Mouse (Mus musculus) liver, adult 2 months (tissue): ENCODE results near the gene Obscn. TPM values are rescaled to one million over a fixed set of nuclear protein-coding genes. Genes with fewer than 3 reads are reported as not detected.
A peak's percentile ranks its signal among the peaks of the same experiment; 100 is the strongest.

Experiments used
- DNase-seq: peaks from one replicate; pipeline ENCODE4 v3.0.0-alpha.2; 2011; ENCODE audit warnings: low read depth, low spot score; ENCODE audit errors: extremely low read depth
- H3K27ac ChIP-seq: fragments of 200-500 bp; replicated peaks from 2 replicates; pipeline ENCODE4 v1.5.1; 2012; ENCODE audit warnings: low read depth, mild to moderate bottlenecking, control low read depth, inconsistent platforms, low read length; ENCODE audit not compliant: insufficient read depth
- H3K27me3 ChIP-seq: fragments of 200-500 bp; 2 replicates; pipeline ENCODE4 v1.6.1; 2012; ENCODE audit warnings: mild to moderate bottlenecking, moderate library complexity, low read length, inconsistent platforms; ENCODE audit not compliant: control insufficient read depth, insufficient read depth
- H3K36me3 ChIP-seq: fragments of 200-500 bp; 2 replicates; pipeline ENCODE4 v1.6.1; 2012; ENCODE audit warnings: low read length, inconsistent platforms; ENCODE audit not compliant: control insufficient read depth, insufficient read depth
- H3K4me1 ChIP-seq: fragments of 200-500 bp; 2 replicates; pipeline ENCODE4 v1.6.1; 2011; ENCODE audit warnings: low read length; ENCODE audit not compliant: control insufficient read depth, insufficient read depth
- H3K4me3 ChIP-seq: fragments of 200-500 bp; 2 replicates; pipeline ENCODE4 v1.5.1; 2011; ENCODE audit warnings: low read depth, mild to moderate bottlenecking, control low read depth, low read length, moderate library complexity; ENCODE audit not compliant: insufficient read depth
- H3K79me2 ChIP-seq: fragments of 200-500 bp; 2 replicates; pipeline ENCODE4 v1.6.1; 2012; ENCODE audit warnings: inconsistent platforms, mild to moderate bottlenecking, low read length, moderate library complexity; ENCODE audit not compliant: control insufficient read depth, insufficient read depth
- H3K9ac ChIP-seq: fragments of 200-500 bp; 2 replicates; pipeline ENCODE4 v1.6.1; 2012; ENCODE audit warnings: low read depth, mild to moderate bottlenecking, control low read depth, inconsistent platforms, low read length
- CTCF ChIP-seq: fragments of 200-500 bp; IDR thresholded peaks from 2 replicates; pipeline ENCODE4 v1.5.1; 2011; ENCODE audit warnings: low read depth, low read length, control low read depth
- POLR2A ChIP-seq: fragments of 200-500 bp; IDR thresholded peaks from 2 replicates; pipeline ENCODE4 v1.6.1; 2011; ENCODE audit warnings: low read length, control low read depth; ENCODE audit not compliant: insufficient read depth; ENCODE audit errors: extremely low read depth
- WGBS: fragments of 180-500 bp; shearing (Covaris S2); methylation state at CpG from one replicate; pipeline ENCODE4 v1.1.7; 2018; 5-methylcytosine and 5-hydroxymethylcytosine counted together
- polyA plus RNA-seq: library from polyadenylated mRNA; depleted of rRNA; stranded (reverse); fragments of >200 nt; gene quantifications from 2 replicates; pipeline ENCODE4 v1.2.3, GENCODE M21; 2012
- total RNA-seq: library from RNA; depleted of rRNA; stranded (reverse); fragments of >200 nt; gene quantifications from 2 replicates; pipeline ENCODE4 v1.2.3, GENCODE M21; 2014

The Obscn gene
- total and polyA plus RNA-seq, 2 experiments, result 0.07 to 0.83 TPM

GRCm38 (mm10) chr11:59155900-59156299 is 19.7 kb upstream of the Obscn start:
- no peaks in the 10 kb centered on the region for H3K79me2 ChIP-seq
- H3K4me3 ChIP-seq, result no peak overlapping the region
- no peak overlapping the region for H3K27ac ChIP-seq
- DNase-seq, result no peak
- no peaks in the 10 kb centered on the region for H3K27me3 ChIP-seq
- TF ChIP-seq POLR2A (no peak), CTCF (no peak)
- WGBS, result 92% methylated on average over 5 of the region's 5 CpGs
- peaks cover 3% of the 10 kb centered on the region; the same call in 1 of the 2 replicates for H3K36me3 ChIP-seq
- no peak overlapping the region for H3K9ac ChIP-seq
- no peaks in the 10 kb centered on the region for H3K4me1 ChIP-seq

DNA sequence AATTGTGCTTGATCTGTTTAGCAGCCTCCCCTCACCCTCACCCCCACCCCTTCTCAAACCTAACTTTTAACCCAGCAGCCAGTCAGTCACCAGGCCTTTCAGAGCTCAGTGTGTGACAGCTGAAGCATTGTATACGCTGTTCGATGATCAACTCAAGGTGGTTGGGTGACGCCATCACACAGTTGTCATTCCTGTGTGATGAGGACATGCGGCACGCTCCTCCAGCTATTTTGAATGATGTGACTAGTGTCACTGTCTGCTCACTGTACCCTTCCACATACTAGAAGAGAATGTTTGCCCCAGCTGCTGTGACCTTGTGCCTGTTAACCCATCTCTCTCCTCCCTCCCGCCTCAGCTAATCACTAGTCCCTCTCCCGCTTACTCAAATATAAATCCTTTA is 18.0 kb upstream of the Obscn start:
- 71% methylated on average over 7 of the region's 7 CpGs for WGBS
- DNase-seq, result no peak

GRCm38 (mm10) chr11:59151729-59152128 is 15.5 kb upstream of the Obscn start:
- Histone ChIP-seq H3K4me1 (no peaks in the 10 kb centered on the region), H3K36me3 (no peaks in the 10 kb centered on the region), H3K4me3 (no peak overlapping the region), H3K27ac (no peak overlapping the region), H3K9ac (no peak overlapping the region), H3K27me3 (no peaks in the 10 kb centered on the region), H3K79me2 (no peaks in the 10 kb centered on the region)
- 42% methylated on average over 3 of the region's 3 CpGs for WGBS
- DNase-seq, result peak; percentile 24
- peak; percentile 58 for TF ChIP-seq CTCF
- no peak for TF ChIP-seq POLR2A

More for the DNA sequence above, 18.0 kb upstream of the Obscn start:
- Histone ChIP-seq H3K79me2 (no peaks in the 10 kb centered on the region), H3K27me3 (no peaks in the 10 kb centered on the region), H3K4me1 (no peaks in the 10 kb centered on the region), H3K36me3 (peaks cover 3% of the 10 kb centered on the region; the same call in 1 of the 2 replicates), H3K9ac (no peak overlapping the region), H3K4me3 (no peak overlapping the region), H3K27ac (no peak overlapping the region)
- no peak for TF ChIP-seq POLR2A
- TF ChIP-seq CTCF, result no peak

GRCm38 (mm10) chr11:59149302-59149701 is 13.1 kb upstream of the Obscn start:
- TF ChIP-seq CTCF, result no peak
- TF ChIP-seq POLR2A, result no peak
- H3K79me2 ChIP-seq, result no peaks in the 10 kb centered on the region

DNA sequence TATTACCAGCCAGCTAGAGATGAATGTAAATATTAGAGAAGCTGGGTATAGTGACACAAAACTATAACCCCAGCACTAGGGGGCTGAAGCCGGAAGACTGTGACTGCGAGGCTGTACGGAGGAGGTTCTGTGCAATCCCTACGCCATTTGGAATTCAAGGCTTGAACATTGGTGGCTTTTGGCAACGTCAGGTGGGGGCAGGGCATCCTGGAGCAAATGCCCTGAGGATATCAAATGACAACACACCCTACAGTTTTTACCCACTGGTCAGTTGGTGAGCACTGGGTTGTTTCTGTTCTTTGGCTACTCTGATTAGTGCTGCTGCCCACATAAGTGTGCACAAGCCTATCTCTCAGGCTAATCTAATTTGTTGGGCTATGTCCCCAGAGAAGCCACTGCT is 6.8 kb upstream of the Obscn start:
- H3K36me3 ChIP-seq, result no peaks in the 10 kb centered on the region
- no peak overlapping the region for H3K27ac ChIP-seq
- no peaks in the 10 kb centered on the region for H3K4me1 ChIP-seq
- no peaks in the 10 kb centered on the region for H3K27me3 ChIP-seq
- WGBS, result 89% methylated on average over 5 of the region's 5 CpGs
- no peak for TF ChIP-seq POLR2A
- no peak for TF ChIP-seq CTCF
- no peak for DNase-seq
- no peak overlapping the region for H3K9ac ChIP-seq
- H3K79me2 ChIP-seq, result no peaks in the 10 kb centered on the region
- H3K4me3 ChIP-seq, result no peak overlapping the region

More at GRCm38 (mm10) chr11:59149302-59149701, 13.1 kb upstream of the Obscn start:
- Histone ChIP-seq H3K27me3 (no peaks in the 10 kb centered on the region), H3K4me1 (no peaks in the 10 kb centered on the region), H3K27ac (no peak overlapping the region), H3K9ac (no peak overlapping the region), H3K36me3 (no peaks in the 10 kb centered on the region), H3K4me3 (no peak overlapping the region)
- WGBS, result 78% methylated on average over 3 of the region's 3 CpGs
- DNase-seq, result no peak

DNA sequence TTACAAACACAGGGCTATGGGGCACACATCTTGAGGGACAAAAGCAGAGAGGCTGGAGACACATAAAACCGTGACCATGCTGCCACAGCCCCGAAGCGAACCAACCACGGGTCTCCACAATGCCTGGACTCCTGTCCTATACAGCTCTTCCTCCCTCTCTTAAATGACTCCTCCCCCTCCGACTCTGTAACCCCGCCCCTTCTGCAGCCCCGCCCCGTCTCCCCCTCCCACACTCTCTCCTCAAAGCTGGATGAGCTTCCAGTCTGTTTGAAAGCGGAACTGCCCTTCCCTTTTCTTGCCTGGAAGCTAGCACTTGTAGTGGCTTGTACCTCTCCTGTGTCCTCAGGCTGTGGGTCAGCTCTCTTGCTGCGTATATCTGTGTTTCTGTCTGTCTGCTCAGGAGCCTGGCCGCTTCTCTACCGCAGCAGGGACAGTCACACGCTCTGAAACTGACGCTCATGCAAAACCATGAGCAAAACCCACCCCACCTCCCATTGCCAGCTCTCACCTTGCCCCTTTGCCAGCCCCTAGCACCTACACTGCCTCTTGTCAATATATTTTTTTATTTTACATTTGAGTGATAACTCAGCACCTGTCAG is 5.7 kb upstream of the Obscn start:
- no peak for DNase-seq
- Histone ChIP-seq H3K4me1 (no peaks in the 10 kb centered on the region), H3K79me2 (no peaks in the 10 kb centered on the region), H3K9ac (no peak overlapping the region), H3K4me3 (no peak overlapping the region), H3K27ac (no peak overlapping the region), H3K27me3 (no peaks in the 10 kb centered on the region), H3K36me3 (no peaks in the 10 kb centered on the region)
- 17% methylated on average over 14 of the region's 14 CpGs for WGBS
- TF ChIP-seq CTCF (no peak), POLR2A (no peak)
